Mouse (Mus musculus) intestine, embryonic 14.5 days (tissue): ENCODE results near the gene Olfr125. TPM values are rescaled to one million over a fixed set of nuclear protein-coding genes. Genes with fewer than 3 reads are reported as not detected.
A peak's percentile ranks its signal among the peaks of the same experiment; 100 is the strongest.

Source experiments
- ATAC-seq: fragments of 200-750 bp; cut with Nextera tagmentation; replicated peaks from 2 replicates; pipeline ENCODE4 v1.8.0; 2017; ENCODE audit warnings: low read depth, moderate number of reproducible peaks, moderate TSS enrichment, moderate library complexity; ENCODE audit not compliant: low FRiP score, low TSS enrichment
- DNase-seq: peaks from one replicate; pipeline ENCODE4 v3.0.0-alpha.2; 2018; ENCODE audit warnings: low spot score
- H3K27ac ChIP-seq: fragments of 300-500 bp; sonication (generic); 2 replicates; pipeline ENCODE4 v1.5.1; 2014; ENCODE audit warnings: low read depth, mild to moderate bottlenecking, control low read depth
- H3K27me3 ChIP-seq: fragments of 300-500 bp; sonication (generic); replicated peaks from 2 replicates; pipeline ENCODE4 v1.6.1; 2014; ENCODE audit warnings: low read length, control low read depth; ENCODE audit not compliant: control insufficient read depth, insufficient read depth
- H3K36me3 ChIP-seq: fragments of 300-500 bp; sonication (generic); 2 replicates; pipeline ENCODE4 v1.6.1; 2014; ENCODE audit warnings: low read length, control low read depth; ENCODE audit not compliant: control insufficient read depth, insufficient read depth
- H3K4me1 ChIP-seq: fragments of 300-500 bp; sonication (generic); replicated peaks from 2 replicates; pipeline ENCODE4 v1.6.1; 2014; ENCODE audit warnings: low read length, control low read depth, mixed read lengths; ENCODE audit not compliant: control insufficient read depth, insufficient read depth
- H3K4me2 ChIP-seq: fragments of 300-500 bp; sonication (generic); 2 replicates; pipeline ENCODE4 v1.6.1; 2014; ENCODE audit warnings: low read length
- H3K4me3 ChIP-seq: fragments of 300-500 bp; sonication (generic); 2 replicates; pipeline ENCODE4 v1.5.1; 2014; ENCODE audit warnings: low read depth, low read length, control low read depth, mixed read lengths
- H3K9ac ChIP-seq: fragments of 300-500 bp; sonication (generic); 2 replicates; pipeline ENCODE4 v1.6.1; 2014; ENCODE audit warnings: mild to moderate bottlenecking, low read length
- H3K9me3 ChIP-seq: fragments of 300-500 bp; sonication (generic); 2 replicates; pipeline ENCODE4 v1.6.1; 2016; ENCODE audit warnings: low read length, control low read depth; ENCODE audit not compliant: control insufficient read depth
- WGBS: fragments of 180-500 bp; shearing (Covaris S2); extraction: QIAGEN DNeasy Blood & Tissue Kit; methylation state at CpG from one replicate; pipeline ENCODE4 v1.1.7; 2014; 5-methylcytosine and 5-hydroxymethylcytosine counted together
- polyA plus RNA-seq: library from polyadenylated mRNA; unstranded; fragments of >200 nt; fragmentation: Nextera tagmentation; extraction: Ambion mirVana; gene quantifications from 2 replicates; pipeline ENCODE4 v1.2.1, GENCODE M21; 2014

The Olfr125 gene
- polyA plus RNA-seq = not detected in 2 replicates

DNA sequence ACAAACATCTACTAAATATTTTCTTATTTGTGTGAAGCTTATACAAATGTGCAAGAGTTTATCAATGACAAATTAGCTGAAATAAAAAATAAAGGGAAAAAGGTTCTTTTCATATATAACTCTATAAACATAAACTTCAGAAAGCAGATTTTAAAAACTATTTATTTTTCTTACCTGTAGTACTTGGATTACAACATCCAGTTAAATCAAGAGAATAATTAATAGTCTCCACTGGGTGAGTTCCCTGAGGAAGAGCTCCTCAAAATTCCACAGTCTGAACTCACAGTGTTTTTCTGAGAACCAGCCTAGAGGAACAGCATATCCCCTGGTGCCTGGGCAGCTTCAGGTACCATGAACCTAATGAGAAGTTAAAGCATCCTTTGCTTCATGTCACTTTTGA, at the start of gene Olfr125:
TSS of gene Olfr125 (plus strand) at position 301 of the 400 bp plus-strand sequence.
- H3K36me3 ChIP-seq = no peaks in the 10 kb centered on the region
- no peak within 1 kb of the TSS for H3K27ac ChIP-seq
- no peak within 1 kb of the TSS for H3K9ac ChIP-seq
- no peak within 1 kb of the TSS for H3K4me2 ChIP-seq
- no peaks in the 10 kb centered on the region for H3K27me3 ChIP-seq
- H3K4me3 ChIP-seq = no peak within 1 kb of the TSS
- no peaks in the 10 kb centered on the region for H3K9me3 ChIP-seq
- no peak for DNase-seq
- no peaks in the 10 kb centered on the region for H3K4me1 ChIP-seq
- no peak for ATAC-seq

DNA sequence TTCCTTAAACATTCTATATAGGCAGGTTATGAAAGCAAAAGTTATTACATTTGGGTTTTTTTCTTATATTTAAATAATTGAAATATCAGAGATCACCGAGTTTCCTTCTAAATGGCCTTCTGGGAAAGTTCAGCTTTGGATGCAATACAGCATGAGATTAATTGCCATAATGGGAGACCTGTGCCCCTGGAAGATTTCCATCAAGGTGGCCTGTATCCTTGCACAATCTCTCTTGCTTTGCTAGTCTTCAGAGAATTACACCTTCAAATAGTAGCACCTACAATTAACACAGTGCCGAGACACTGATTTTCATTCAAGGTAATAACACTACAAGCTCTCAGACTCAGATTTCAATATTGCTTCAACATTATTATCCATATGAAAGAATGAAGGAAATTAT, 39.5 kb upstream of the Olfr125 start, which contains the start of gene Olfr123:
TSS of gene Olfr123 (plus strand) at position 301 of the 400 bp plus-strand sequence.
- DNase-seq = no peak
- 87% methylated on average over 2 of the region's 2 CpGs for WGBS

DNA sequence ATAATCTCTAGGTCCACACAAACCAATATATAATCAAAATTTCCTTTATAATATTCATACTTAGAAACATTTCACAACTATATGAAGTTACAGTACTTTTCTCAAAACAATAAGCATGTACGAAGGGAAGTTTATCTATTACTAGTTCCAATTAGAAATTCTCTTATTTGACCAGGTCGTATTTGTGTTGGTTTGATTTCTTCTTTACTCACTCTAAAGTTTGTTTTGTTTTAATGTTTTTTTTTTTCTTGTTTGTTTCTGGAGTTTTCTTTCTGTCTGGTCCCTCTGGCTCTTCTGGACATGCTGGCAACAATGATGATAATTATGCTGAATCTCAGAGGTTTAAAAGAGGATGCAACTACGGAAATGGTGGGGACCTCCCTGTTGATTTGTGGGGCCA, 33.2 kb upstream of the Olfr125 start, which contains the start of gene Olfr124:
TSS of gene Olfr124 (plus strand) at position 301 of the 400 bp plus-strand sequence.
- no peaks in the 10 kb centered on the region for H3K36me3 ChIP-seq
- no peaks in the 10 kb centered on the region for H3K4me1 ChIP-seq
- ATAC-seq = no peak

More for the DNA sequence above, 39.5 kb upstream of the Olfr125 start, which contains the start of gene Olfr123:
- H3K4me1 ChIP-seq = no peaks in the 10 kb centered on the region
- H3K36me3 ChIP-seq = no peaks in the 10 kb centered on the region
- H3K4me2 ChIP-seq = no peak within 1 kb of the TSS
- H3K4me3 ChIP-seq = no peak within 1 kb of the TSS
- no peaks in the 10 kb centered on the region for H3K9me3 ChIP-seq
- no peak within 1 kb of the TSS for H3K9ac ChIP-seq
- no peaks in the 10 kb centered on the region for H3K27me3 ChIP-seq
- no peak within 1 kb of the TSS for H3K27ac ChIP-seq
- ATAC-seq = no peak

DNA sequence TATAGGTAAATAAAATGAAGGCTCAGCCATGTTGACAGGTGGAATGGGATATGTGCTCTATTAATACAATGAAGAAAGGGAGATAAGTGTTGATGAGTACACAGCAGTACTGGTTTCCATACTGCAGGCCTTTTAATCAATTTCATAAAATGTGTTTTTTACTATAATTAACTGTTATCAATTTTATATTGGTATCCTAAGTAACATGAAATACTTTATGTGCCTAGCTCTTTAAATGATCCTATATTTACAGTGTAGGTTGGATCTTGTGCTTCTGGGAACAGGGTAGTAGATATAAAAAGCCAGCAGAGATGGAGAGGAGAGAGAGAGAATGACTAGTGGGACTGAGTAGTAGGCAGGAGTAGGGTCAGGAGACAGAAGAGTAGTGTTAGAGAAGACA, 14.4 kb downstream of the Olfr125 start, which contains the start of gene Olfr126:
TSS of gene Olfr126 (plus strand) at position 301 of the 400 bp plus-strand sequence.
- Histone ChIP-seq H3K4me3 (no peak within 1 kb of the TSS), H3K4me2 (no peak within 1 kb of the TSS), H3K36me3 (no peaks in the 10 kb centered on the region), H3K4me1 (no peaks in the 10 kb centered on the region), H3K9ac (no peak within 1 kb of the TSS), H3K27me3 (no peaks in the 10 kb centered on the region), H3K9me3 (no peaks in the 10 kb centered on the region), H3K27ac (no peak within 1 kb of the TSS)
- no peak for ATAC-seq
- DNase-seq = no peak

More for the DNA sequence above, 33.2 kb upstream of the Olfr125 start, which contains the start of gene Olfr124:
- 82% methylated on average over 3 of the region's 3 CpGs for WGBS
- no peaks in the 10 kb centered on the region for H3K27me3 ChIP-seq
- no peak within 1 kb of the TSS for H3K27ac ChIP-seq
- H3K9me3 ChIP-seq = no peaks in the 10 kb centered on the region
- H3K4me2 ChIP-seq = no peak within 1 kb of the TSS
- no peak within 1 kb of the TSS for H3K9ac ChIP-seq
- H3K4me3 ChIP-seq = no peak within 1 kb of the TSS
- DNase-seq = no peak

DNA sequence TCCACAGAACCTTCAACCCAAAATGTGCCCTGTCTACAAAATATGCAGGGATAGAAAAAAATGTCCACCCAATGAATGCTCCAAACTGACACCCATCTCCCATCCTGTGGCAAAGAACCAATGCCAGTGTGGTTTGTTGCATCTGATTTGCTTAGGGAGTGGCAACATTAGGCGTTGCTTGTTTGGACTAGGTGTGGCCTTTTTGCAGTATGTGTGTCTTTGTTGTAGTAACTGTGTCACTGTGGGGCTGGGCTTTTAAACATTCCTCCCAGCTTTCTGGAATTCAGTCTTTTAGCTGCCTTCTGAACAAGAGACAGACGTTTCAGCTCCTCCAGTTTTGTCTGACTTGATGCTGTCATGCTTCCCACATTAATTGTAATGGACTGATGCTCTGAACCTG, 31.2 kb downstream of the Olfr125 start:
- no peak for DNase-seq
- Histone ChIP-seq H3K27ac (no peak overlapping the region), H3K4me2 (no peak overlapping the region), H3K4me1 (no peaks in the 10 kb centered on the region), H3K9me3 (no peaks in the 10 kb centered on the region), H3K36me3 (no peaks in the 10 kb centered on the region), H3K9ac (no peak overlapping the region), H3K4me3 (no peak overlapping the region), H3K27me3 (no peaks in the 10 kb centered on the region)
- 77% methylated on average over 2 of the region's 2 CpGs for WGBS
- ATAC-seq = no peak

DNA sequence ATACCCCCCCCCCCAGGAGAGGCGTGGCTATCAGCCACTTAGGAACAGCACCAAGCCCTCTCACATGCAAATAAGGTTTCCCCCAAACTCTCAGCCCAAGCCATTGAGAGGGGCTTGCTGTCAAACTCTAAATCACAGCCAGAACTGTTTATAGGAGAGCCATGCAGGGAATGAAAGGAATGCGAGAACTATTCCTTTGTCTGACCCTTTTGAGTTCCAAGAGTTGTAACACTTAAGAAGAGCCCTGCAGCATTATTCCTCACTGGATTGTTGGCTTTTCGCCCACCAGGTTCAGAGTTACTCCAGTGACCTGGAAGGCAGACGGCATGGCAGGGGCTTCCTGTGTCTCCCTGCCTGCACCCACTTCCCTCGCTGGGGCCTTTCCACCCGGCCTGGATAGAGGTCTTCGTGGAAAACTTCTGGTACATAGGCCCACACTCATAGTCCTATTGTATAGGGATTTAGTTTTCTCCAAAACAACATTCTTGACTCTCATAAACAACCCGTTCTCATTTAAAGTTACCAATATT, 37.0 kb downstream of the Olfr125 start:
- WGBS = 22% methylated on average over 8 of the region's 8 CpGs
- no peak overlapping the region for H3K9ac ChIP-seq
- H3K27ac ChIP-seq = no peak overlapping the region
- no peaks in the 10 kb centered on the region for H3K36me3 ChIP-seq
- ATAC-seq = no peak
- H3K9me3 ChIP-seq = no peaks in the 10 kb centered on the region
- no peaks in the 10 kb centered on the region for H3K27me3 ChIP-seq
- peak; percentile 48 for DNase-seq
- no peak overlapping the region for H3K4me2 ChIP-seq
- no peak overlapping the region for H3K4me3 ChIP-seq
- no peaks in the 10 kb centered on the region for H3K4me1 ChIP-seq

DNA sequence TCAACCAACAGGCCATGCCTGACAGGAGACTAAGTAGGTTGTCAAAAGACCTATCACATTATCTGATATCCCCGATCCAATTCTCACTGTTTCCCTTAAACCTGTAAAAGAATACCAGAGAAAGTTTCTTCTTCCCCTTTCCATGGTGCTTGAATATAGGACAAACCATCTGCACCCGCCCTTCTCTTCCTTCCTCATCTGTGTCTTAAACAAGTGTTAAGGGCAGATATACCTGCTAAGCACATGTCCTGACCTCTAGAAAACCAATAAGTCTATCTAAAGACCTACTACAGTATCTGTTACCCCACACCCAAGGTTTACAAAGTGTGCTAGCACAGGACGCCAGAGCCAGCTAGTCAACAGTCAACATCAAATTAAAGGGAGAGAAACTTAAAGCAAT, 41.1 kb downstream of the Olfr125 start:
- Histone ChIP-seq H3K4me1 (no peaks in the 10 kb centered on the region), H3K27me3 (no peaks in the 10 kb centered on the region), H3K36me3 (no peaks in the 10 kb centered on the region), H3K4me3 (no peak overlapping the region), H3K9ac (no peak overlapping the region), H3K9me3 (no peaks in the 10 kb centered on the region), H3K4me2 (no peak overlapping the region), H3K27ac (no peak overlapping the region)
- no peak for ATAC-seq
- 77% methylated on average over 3 of the region's 3 CpGs for WGBS
- no peak for DNase-seq

Other genes with a start within 250 kb of the Olfr125 start
- gene Olfr114, start 240.2 kb upstream of the Olfr125 start, polyA plus RNA-seq = not detected in 2 replicates
- gene Olfr115, start 205.8 kb upstream of the Olfr125 start, polyA plus RNA-seq = not detected in 2 replicates
- gene Olfr116, start 205.8 kb upstream of the Olfr125 start, polyA plus RNA-seq = not detected in 2 replicates
- gene Olfr117, start 169.2 kb upstream of the Olfr125 start, polyA plus RNA-seq = not detected in 2 replicates
- gene Olfr118, start 166.0 kb upstream of the Olfr125 start, polyA plus RNA-seq = not detected in 2 replicates
- gene Olfr119, start 136.4 kb upstream of the Olfr125 start, polyA plus RNA-seq = not detected in 2 replicates
- not detected in 2 replicates for gene Olfr120, start 111.1 kb upstream of the Olfr125 start, polyA plus RNA-seq
- gene Olfr121, start 84.1 kb upstream of the Olfr125 start, polyA plus RNA-seq = not detected in 2 replicates
- not detected in 2 replicates for gene Olfr122, start 64.3 kb upstream of the Olfr125 start, polyA plus RNA-seq
- gene Olfr123, start 39.4 kb upstream of the Olfr125 start, polyA plus RNA-seq = not detected in 2 replicates
- gene Olfr124, start 33.1 kb upstream of the Olfr125 start, polyA plus RNA-seq = not detected in 2 replicates
- gene Olfr126, start 14.5 kb downstream of the Olfr125 start, polyA plus RNA-seq = not detected in 2 replicates
- gene Olfr127, start 67.5 kb downstream of the Olfr125 start, polyA plus RNA-seq = not detected in 2 replicates
- not detected in 2 replicates for gene Olfr128, start 87.6 kb downstream of the Olfr125 start, polyA plus RNA-seq
- gene Olfr761, start 120.1 kb downstream of the Olfr125 start, polyA plus RNA-seq = not detected in 2 replicates
- not detected in 2 replicates for gene Olfr129, start 227.1 kb downstream of the Olfr125 start, polyA plus RNA-seq
- not detected in 2 replicates for gene Olfr130, start 231.0 kb downstream of the Olfr125 start, polyA plus RNA-seq